Mouse (Mus musculus) MEL (cell line): ENCODE data around the gene Mog.

Experiments used
- E2F4 ChIP-seq: IDR thresholded peaks from 2 replicates; pipeline ENCODE4 v1.6.1; 2011; ENCODE audit warnings: low read depth, low read length, improper control_type of control experiment, borderline replicate concordance
- GATA1 ChIP-seq: IDR thresholded peaks from 2 replicates; pipeline ENCODE4 v1.6.1; 2011; ENCODE audit warnings: low read depth, low read length, improper control_type of control experiment
- NELFE ChIP-seq: IDR thresholded peaks from 2 replicates; pipeline ENCODE4 v1.6.1; 2011; ENCODE audit warnings: low read depth, low read length, improper control_type of control experiment
- POLR2AphosphoS5 ChIP-seq: IDR thresholded peaks from 2 replicates; pipeline ENCODE4 v1.6.1; 2012; ENCODE audit warnings: low read depth, borderline replicate concordance, mild to moderate bottlenecking, inconsistent platforms, low read length, moderate library complexity, mixed read lengths

DNA sequence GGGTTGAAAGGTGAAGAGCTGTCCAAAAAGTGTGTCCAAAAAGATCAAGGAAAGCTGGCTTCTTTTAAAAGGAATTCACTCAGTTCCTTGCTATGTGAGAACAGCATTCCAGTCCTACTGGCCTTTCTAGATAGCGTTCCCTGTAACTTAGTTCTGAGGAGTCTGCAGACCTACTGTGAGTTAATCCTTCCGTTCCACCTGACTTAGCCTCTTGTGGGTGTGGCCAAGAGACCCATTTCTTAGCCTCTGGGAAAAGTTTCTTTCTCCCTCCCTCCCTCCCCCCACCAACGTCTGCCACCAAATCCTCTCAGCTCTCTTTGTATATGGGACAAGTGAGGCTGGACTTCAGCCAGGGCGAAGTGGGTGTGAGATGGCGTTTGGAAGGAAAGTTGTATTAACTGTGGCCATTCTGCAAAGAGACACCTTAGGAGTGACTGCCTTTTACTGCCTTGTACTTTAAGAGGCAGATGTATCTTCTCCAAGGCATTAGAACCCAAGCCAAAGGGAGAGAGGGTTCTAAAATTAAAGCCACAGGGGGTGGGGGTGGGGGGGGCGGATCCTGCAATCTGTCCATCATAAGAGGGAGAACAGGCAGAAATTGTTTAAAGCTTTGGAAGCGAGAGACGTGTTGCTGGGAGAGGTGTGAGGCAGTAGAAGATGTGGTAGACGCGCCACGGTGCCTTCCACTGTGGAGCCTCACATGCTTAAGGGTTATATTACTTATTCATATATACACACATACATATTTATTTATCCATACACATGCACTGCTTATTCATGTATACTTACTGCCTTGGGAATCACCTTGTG is 40.7 kb upstream of the Mog start:
- TF ChIP-seq POLR2AphosphoS5 = no peak
- TF ChIP-seq NELFE = no peak
- TF ChIP-seq GATA1 = no peak
- no peak for TF ChIP-seq E2F4
